Mouse (Mus musculus) CH12.LX (cell line): Measurements from ENCODE around the gene Dlgap1. TPM values are rescaled to one million over a fixed set of nuclear protein-coding genes. Genes with fewer than 3 reads are reported as not detected.

Source experiments
- DNase-seq: peaks from one replicate; pipeline ENCODE4 v3.0.0-alpha.2; 2013; ENCODE audit errors: extremely low read depth
- H3K27ac ChIP-seq: 2 replicates; pipeline ENCODE4 v1.5.1; 2012; ENCODE audit warnings: low read depth, mild to moderate bottlenecking, control low read depth, moderate library complexity; ENCODE audit not compliant: insufficient read depth
- H3K27me3 ChIP-seq: replicated peaks from 2 replicates; pipeline ENCODE3; 2012; ENCODE audit warnings: inconsistent platforms
- H3K36me3 ChIP-seq, 2 experiments: replicated peaks in 1 of 2; 2 replicates each; pipeline versions ENCODE3 to v1.6.1; 2012; ENCODE audit warnings: inconsistent platforms in 1 of 2, low read length in 1 of 2, mild to moderate bottlenecking in 1 of 2, mixed read lengths in 1 of 2, moderate library complexity in 1 of 2; ENCODE audit not compliant: control insufficient read depth in 1 of 2, insufficient read depth in 1 of 2
- H3K4me1 ChIP-seq, 2 experiments: 2 replicates each; pipeline ENCODE4 v1.6.1; 2012; ENCODE audit warnings: inconsistent platforms in 1 of 2, moderate library complexity in 1 of 2; ENCODE audit not compliant: insufficient read depth in 2 of 2, control insufficient read depth in 1 of 2
- H3K4me2 ChIP-seq: 2 replicates; pipeline ENCODE4 v1.6.1; 2012; ENCODE audit warnings: low read depth, mild to moderate bottlenecking, control low read depth; ENCODE audit not compliant: poor library complexity, insufficient read depth, severe bottlenecking
- H3K4me3 ChIP-seq, 3 experiments: fragments of 150-350 bp in 1 of 3; sonication (generic) in 1 of 3; replicated peaks in 1 of 3; 2 replicates each; pipeline versions ENCODE3 to v1.5.1; 2011 to 2012; ENCODE audit warnings: low read depth in 2 of 3, low read length in 2 of 3, mild to moderate bottlenecking in 2 of 3, moderate library complexity in 2 of 3, control low read depth in 1 of 3, improper control_type of control experiment in 1 of 3, inconsistent platforms in 1 of 3, mixed read lengths in 1 of 3; ENCODE audit not compliant: poor library complexity in 1 of 3
- H3K79me2 ChIP-seq: replicated peaks from 2 replicates; pipeline ENCODE4 v1.6.1; 2012; ENCODE audit warnings: mild to moderate bottlenecking, moderate library complexity; ENCODE audit not compliant: control insufficient read depth, poor library complexity, insufficient read depth, severe bottlenecking; ENCODE audit errors: extremely low read depth
- H3K9ac ChIP-seq: 2 replicates; pipeline ENCODE4 v1.6.1; 2012; ENCODE audit warnings: low read depth, mild to moderate bottlenecking, control low read depth, moderate library complexity; ENCODE audit not compliant: insufficient read depth
- H3K9me3 ChIP-seq: replicated peaks from 2 replicates; pipeline ENCODE3; 2012; ENCODE audit warnings: low read length, inconsistent platforms, mixed read lengths
- BHLHE40 ChIP-seq: IDR thresholded peaks from 2 replicates; pipeline ENCODE4 v1.6.1; 2011; ENCODE audit warnings: mild to moderate bottlenecking, low read depth, low read length, improper control_type of control experiment
- CHD1 ChIP-seq: IDR thresholded peaks from 2 replicates; pipeline ENCODE4 v1.6.1; 2012; ENCODE audit warnings: low read depth, low read length, improper control_type of control experiment, inconsistent platforms
- CHD2 ChIP-seq: IDR thresholded peaks from 2 replicates; pipeline ENCODE4 v1.6.1; 2011; ENCODE audit warnings: low read length, improper control_type of control experiment
- CTCF ChIP-seq, 2 experiments: IDR thresholded peaks in 1 of 2; conservative IDR thresholded peaks in 1 of 2; 2 replicates each; pipeline ENCODE4 v1.5.1; 2011 to 2012; ENCODE audit warnings: low read depth in 2 of 2, low read length in 2 of 2, improper control_type of control experiment in 1 of 2, inconsistent platforms in 1 of 2, mild to moderate bottlenecking in 1 of 2, moderate library complexity in 1 of 2
- EP300 ChIP-seq: IDR thresholded peaks from 2 replicates; pipeline ENCODE4 v1.6.1; 2011; ENCODE audit warnings: low read length, improper control_type of control experiment
- IRF4 ChIP-seq: IDR thresholded peaks from 2 replicates; pipeline ENCODE4 v1.6.1; 2014; ENCODE audit warnings: low read depth, mild to moderate bottlenecking, inconsistent platforms, low read length, improper control_type of control experiment
- JUN ChIP-seq: IDR thresholded peaks from 2 replicates; pipeline ENCODE4 v1.6.1; 2011; ENCODE audit warnings: low read depth, mild to moderate bottlenecking, low read length, improper control_type of control experiment, moderate library complexity; ENCODE audit not compliant: insufficient read depth
- MAFK ChIP-seq: IDR thresholded peaks from 2 replicates; pipeline ENCODE4 v1.6.1; 2011; ENCODE audit warnings: low read length, improper control_type of control experiment; ENCODE audit not compliant: insufficient replicate concordance
- MXI1 ChIP-seq: IDR thresholded peaks from 2 replicates; pipeline ENCODE4 v1.6.1; 2011; ENCODE audit warnings: mild to moderate bottlenecking, low read depth, low read length, improper control_type of control experiment
- NELFE ChIP-seq: IDR thresholded peaks from 2 replicates; pipeline ENCODE4 v1.6.1; 2011; ENCODE audit warnings: low read depth, low read length, improper control_type of control experiment
- POLR2A ChIP-seq: IDR thresholded peaks from 2 replicates; pipeline ENCODE4 v1.6.1; 2011; ENCODE audit warnings: low read depth, mild to moderate bottlenecking, improper control_type of control experiment, low read length
- POLR2AphosphoS2 ChIP-seq: IDR thresholded peaks from 2 replicates; pipeline ENCODE4 v1.6.1; 2011; ENCODE audit warnings: low read depth, low read length, improper control_type of control experiment
- RCOR1 ChIP-seq: conservative IDR thresholded peaks from 2 replicates; pipeline ENCODE4 v1.6.1; 2012; ENCODE audit warnings: low read depth, mild to moderate bottlenecking, inconsistent platforms, low read length, improper control_type of control experiment
- SMC3 ChIP-seq: IDR thresholded peaks from 2 replicates; pipeline ENCODE4 v1.6.1; 2011; ENCODE audit warnings: low read depth, low read length, improper control_type of control experiment
- TBP ChIP-seq: conservative IDR thresholded peaks from 2 replicates; pipeline ENCODE4 v1.6.1; 2011; ENCODE audit warnings: low read depth, low read length, improper control_type of control experiment
- TCF12 ChIP-seq: IDR thresholded peaks from 2 replicates; pipeline ENCODE4 v1.6.1; 2014; ENCODE audit warnings: low read depth, mild to moderate bottlenecking, inconsistent platforms, low read length, improper control_type of control experiment
- UBTF ChIP-seq: IDR thresholded peaks from 2 replicates; pipeline ENCODE4 v1.6.1; 2012; ENCODE audit warnings: low read depth, mild to moderate bottlenecking, inconsistent platforms, low read length, improper control_type of control experiment, moderate library complexity
- USF1 ChIP-seq: IDR thresholded peaks from 2 replicates; pipeline ENCODE4 v1.6.1; 2014; ENCODE audit warnings: low read depth, mild to moderate bottlenecking, inconsistent platforms, low read length, improper control_type of control experiment
- ZC3H11A ChIP-seq: IDR thresholded peaks from 2 replicates; pipeline ENCODE4 v1.6.1; 2012; ENCODE audit warnings: low read depth, mild to moderate bottlenecking, inconsistent platforms, low read length, improper control_type of control experiment
- ZKSCAN1 ChIP-seq: IDR thresholded peaks from 2 replicates; pipeline ENCODE4 v1.6.1; 2012; ENCODE audit warnings: low read depth, inconsistent platforms, low read length, improper control_type of control experiment, borderline replicate concordance
- ZMIZ1 ChIP-seq: IDR thresholded peaks from 2 replicates; pipeline ENCODE4 v1.6.1; 2012; ENCODE audit warnings: low read depth, mild to moderate bottlenecking, inconsistent platforms, low read length, improper control_type of control experiment
- dilution Hi-C: fragments of 300-500 bp; cut with MboI; formaldehyde crosslinking; loops from 2 replicates; pipeline ENCODE4 v1.14.3; 2020; ENCODE audit warnings: low sequenced_read_pairs; ENCODE audit not compliant: extremely low pct_unique_long_range_greater_than_20kb, extremely low pct_ligation_motif_present
- in situ Hi-C: fragments of 300-500 bp; cut with MboI; formaldehyde crosslinking; loops from 3 replicates; pipeline ENCODE4 v1.14.3; 2019; ENCODE audit warnings: low sequenced_read_pairs, low pct_ligation_motif_present, low pct_unique_long_range_greater_than_20kb, mixed read lengths
- polyA plus RNA-seq: library from polyadenylated mRNA; unstranded; fragments of >175 nt; gene quantifications from 2 replicates; pipeline ENCODE4 v1.2.1, GENCODE M21; 2012; ENCODE audit warnings: low read depth; ENCODE audit not compliant: insufficient read length
- total RNA-seq, 2 experiments: library from RNA; depleted of rRNA; stranded (reverse); fragments of 300-350 nt in 1 of 2; fragments of >200 nt in 1 of 2; gene quantifications; 2 replicates each; pipeline ENCODE4 v1.2.3; 2012 to 2014

Dlgap1 gene
- total and polyA plus RNA-seq, 3 experiments, result 0.51 to 2.7 (median 1.2) TPM

DNA sequence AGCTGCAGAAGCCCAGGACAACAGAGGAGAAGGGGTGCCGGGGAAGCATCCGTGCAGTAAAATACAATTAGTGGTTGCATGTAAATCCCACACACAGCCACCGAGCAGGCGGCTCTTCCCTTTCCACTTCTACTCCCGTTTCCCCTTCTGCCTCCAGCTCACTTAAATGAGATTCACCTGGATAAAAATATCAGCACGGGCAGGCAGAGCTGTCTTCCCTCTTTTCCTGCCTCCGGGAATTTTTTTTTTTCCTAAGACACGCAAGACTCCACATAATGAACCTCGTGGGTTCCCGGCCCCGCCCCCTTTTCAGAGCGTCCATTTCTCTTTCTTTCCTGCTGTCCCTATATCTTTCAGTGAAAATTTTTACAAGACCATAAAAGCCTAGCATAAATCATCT is 548.5 kb downstream of the Dlgap1 start:
- Histone ChIP-seq H3K4me2 (no peak overlapping the region), H3K9me3 (no peaks in the 10 kb centered on the region), H3K27ac (no peak overlapping the region), H3K27me3 (no peaks in the 10 kb centered on the region), H3K9ac (no peak overlapping the region), H3K4me3 (no peak overlapping the region), H3K4me1 (no peaks in the 10 kb centered on the region), H3K79me2 (no peaks in the 10 kb centered on the region), H3K36me3 (no peaks in the 10 kb centered on the region)
- no peak for DNase-seq
- in situ Hi-C loops, result no loop called here
- dilution Hi-C loops, result no loop called here
- TF ChIP-seq CHD1, result no peak
- no peak for TF ChIP-seq POLR2AphosphoS2
- TF ChIP-seq TBP, result no peak
- TF ChIP-seq UBTF, result no peak
- TF ChIP-seq NELFE, result no peak
- no peak for TF ChIP-seq CHD2
- no peak for TF ChIP-seq CTCF (conservative IDR thresholded peaks at IDR 0.05 in 1 of 2, IDR thresholded peaks at IDR 0.05 in 1 of 2; ENCODE audit: low read depth in 2 of 2, low read length in 2 of 2)
- TF ChIP-seq ZMIZ1, result no peak

DNA sequence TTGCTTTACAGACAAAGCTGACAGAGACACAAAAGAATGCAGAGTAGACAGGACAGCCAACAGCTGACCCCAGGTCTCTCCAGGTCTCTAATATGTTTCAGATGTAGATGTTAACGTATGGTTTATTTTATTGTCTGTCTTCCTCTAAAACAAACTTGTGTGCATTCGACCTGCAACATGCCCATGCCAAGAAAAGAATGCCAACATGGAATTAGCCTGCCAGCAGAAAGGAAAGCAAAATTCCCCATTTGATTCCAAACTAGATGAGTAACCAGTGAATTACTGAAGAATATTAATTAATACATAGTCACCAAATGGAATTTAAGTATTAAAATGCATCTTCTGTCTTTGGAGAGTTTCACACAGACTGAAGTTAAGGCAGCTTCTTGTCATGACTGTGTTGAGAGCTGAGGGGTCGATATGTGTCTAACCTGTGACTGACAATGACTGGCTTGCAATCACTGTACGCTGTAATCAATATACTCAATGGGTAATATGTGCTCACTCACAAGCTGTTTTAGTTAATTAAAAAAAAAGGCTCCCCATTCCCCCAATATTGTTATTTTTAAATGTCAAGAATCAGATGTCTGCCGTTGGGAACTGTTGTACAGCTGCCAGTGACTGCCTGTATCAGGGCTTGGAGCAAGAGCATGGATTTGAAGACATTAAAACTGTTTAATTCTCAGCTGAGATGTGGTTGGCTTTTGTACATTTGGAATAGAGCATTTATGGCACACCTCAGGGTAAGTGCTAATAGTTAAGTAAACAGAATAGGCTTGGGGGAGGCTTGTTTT is 552.4 kb downstream of the Dlgap1 start:
- H3K36me3 ChIP-seq, result no peaks in the 10 kb centered on the region
- peaks cover 2 to 8% of the 10 kb centered on the region in 2 experiments; a peak in 3 of 4 replicates for H3K4me1 ChIP-seq
- H3K27me3 ChIP-seq, result no peaks in the 10 kb centered on the region
- in situ Hi-C loops, result no loop called here
- H3K4me2 ChIP-seq, result no peak overlapping the region
- no peak for DNase-seq
- no peak overlapping the region for H3K4me3 ChIP-seq
- TF ChIP-seq ZC3H11A (no peak), SMC3 (no peak), EP300 (no peak), BHLHE40 (no peak), JUN (no peak), IRF4 (no peak), POLR2AphosphoS2 (no peak), USF1 (no peak), UBTF (no peak), ZMIZ1 (no peak), RCOR1 (no peak), MAFK (no peak), TCF12 (no peak), CHD2 (no peak), ZKSCAN1 (no peak), MXI1 (no peak), POLR2A (no peak)
- H3K9ac ChIP-seq, result no peak overlapping the region
- no peaks in the 10 kb centered on the region for H3K9me3 ChIP-seq
- dilution Hi-C loops, result no loop called here
- H3K27ac ChIP-seq, result no peak overlapping the region
- no peaks in the 10 kb centered on the region for H3K79me2 ChIP-seq
